Mouse (Mus musculus): ENCODE data around the gene Ikbke.

DNA sequence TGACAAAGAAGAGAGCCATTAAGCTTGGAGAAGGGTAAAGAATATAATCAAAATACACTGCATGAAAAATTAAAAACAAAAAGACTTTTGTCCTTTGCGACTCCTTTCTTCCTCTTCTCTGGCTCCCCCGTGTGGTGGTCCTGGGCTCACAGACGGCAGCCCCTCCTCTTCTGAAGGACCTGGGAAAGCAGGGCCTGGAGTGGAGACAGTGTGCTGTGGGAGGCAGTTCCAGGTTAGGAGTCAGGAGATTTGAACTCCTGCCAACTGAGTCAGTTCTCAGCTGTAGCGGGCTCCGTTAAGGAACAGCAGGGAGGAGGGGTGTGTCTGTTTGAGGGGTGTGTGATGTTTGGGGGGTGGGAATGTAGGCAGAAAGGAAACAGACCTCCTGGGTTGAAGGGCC, 71.9 kb downstream of the Ikbke start:
- no peak for TF ChIP-seq GATA1 (IDR thresholded peaks at IDR 0.05; ENCODE audit: borderline replicate concordance, low read length)
- TF ChIP-seq CTCF (IDR thresholded peaks at IDR 0.05; ENCODE audit: low read depth, low read length), result peak; percentile 52
- no peak for TF ChIP-seq TAL1 (conservative IDR thresholded peaks at IDR 0.05; ENCODE audit: low read depth, low read length)
- no peak for TF ChIP-seq GATA2 (IDR thresholded peaks at IDR 0.05; ENCODE audit: borderline replicate concordance, low read depth, low read length)
